Mouse (Mus musculus) heart, postnatal 14 days (tissue): Measurements from ENCODE around the gene Plau. TPM values are rescaled to one million over a fixed set of nuclear protein-coding genes. Genes with fewer than 3 reads are reported as not detected.

Experiments used
- DNase-seq, 2 experiments: peaks; one replicate each; pipeline ENCODE4 v3.0.0; 2021 to 2022
- intact Hi-C: fragments of 180-260 bp; cut with DNase I; formaldehyde crosslinking; loops from one replicate; pipeline ENCODE4 v1.15.1; 2025
- long read RNA-seq, 2 experiments: library from polyadenylated mRNA; stranded (forward); transcript quantifications; one replicate each; pipeline ENCODE4 v2.0.0; 2021
- total RNA-seq, 2 experiments: library from RNA; stranded (reverse); gene quantifications; 2 replicates each; pipeline ENCODE4 v1.2.3; 2021

The Plau gene
- 1 to 10 TPM; 5.7 to 6.1 TPM for total RNA-seq
- long read RNA-seq, experiment 1: 0 reads
- long read RNA-seq, experiment 2, partial matches to known transcripts: 0 of 1 reads
- long read RNA-seq, experiment 2, other reads (novel, unspliced or antisense): 0 of 1 reads

DNA sequence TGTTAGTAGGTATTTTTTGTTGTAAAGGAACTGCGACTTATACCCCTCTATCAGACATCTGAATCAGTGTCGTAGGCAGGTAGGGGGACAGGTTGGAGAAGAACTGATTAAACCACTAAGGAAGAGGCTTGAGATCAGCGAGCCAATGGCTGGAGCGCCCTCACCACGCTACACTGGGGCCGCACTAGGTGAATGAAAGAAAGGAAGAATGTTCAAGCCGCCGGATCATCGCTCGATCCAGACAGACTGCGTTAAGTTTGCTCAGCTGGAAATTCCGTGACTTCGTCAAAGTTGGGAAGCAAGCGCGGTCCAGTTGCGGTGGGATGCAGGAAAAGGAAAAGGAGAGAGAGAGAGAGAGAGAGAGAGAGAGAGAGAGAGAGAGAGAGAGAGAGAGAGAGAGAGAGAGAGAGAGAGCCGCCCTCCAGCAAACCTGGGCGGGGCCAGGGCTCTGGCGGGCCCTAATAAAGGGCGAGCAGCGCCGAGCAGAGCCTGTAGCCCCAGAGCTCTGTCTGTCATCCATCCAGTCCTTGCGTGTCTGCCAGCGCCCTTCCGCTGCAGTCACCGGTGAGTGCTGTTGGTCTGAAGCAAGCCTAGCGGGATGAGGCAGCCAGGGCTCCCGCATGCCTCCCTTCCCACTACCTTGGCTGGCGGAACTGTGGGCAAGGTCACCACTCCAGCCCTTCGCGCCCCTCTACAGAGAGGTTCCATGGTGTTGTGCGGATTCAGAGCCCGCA, at the start of gene Plau:
Gene Plau (plus strand): TSS at position 490 of the 734 bp plus-strand sequence.
- intact Hi-C loops: no loop called here
- DNase-seq: peak; percentile 75 to 81

- intact Hi-C loops: no loop called here
- no peak for DNase-seq
Observed at GRCm38 (mm10) chr14:20788151-20788550, 48.3 kb upstream of the Plau start.

DNA sequence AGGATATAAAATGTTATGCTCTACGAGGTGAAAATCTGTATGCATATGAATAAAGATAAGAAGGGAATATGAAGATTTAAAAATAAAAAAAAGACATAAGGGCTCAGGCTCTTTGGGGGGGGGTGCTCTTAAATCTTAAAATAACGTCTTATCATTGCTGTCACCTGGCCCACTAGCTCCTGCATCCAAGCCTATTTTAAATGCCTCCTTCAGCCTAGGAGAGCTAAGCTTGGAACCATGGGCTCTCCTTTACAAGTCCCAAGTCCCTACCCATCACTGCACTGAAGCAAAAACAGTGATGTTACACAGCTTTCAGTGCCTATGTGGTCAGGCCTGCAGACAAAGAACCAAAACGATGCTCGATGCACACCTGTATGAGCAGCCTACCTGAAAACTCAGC, 46.9 kb upstream of the Plau start:
- DNase-seq: no peak
- intact Hi-C loops: no loop called here

DNA sequence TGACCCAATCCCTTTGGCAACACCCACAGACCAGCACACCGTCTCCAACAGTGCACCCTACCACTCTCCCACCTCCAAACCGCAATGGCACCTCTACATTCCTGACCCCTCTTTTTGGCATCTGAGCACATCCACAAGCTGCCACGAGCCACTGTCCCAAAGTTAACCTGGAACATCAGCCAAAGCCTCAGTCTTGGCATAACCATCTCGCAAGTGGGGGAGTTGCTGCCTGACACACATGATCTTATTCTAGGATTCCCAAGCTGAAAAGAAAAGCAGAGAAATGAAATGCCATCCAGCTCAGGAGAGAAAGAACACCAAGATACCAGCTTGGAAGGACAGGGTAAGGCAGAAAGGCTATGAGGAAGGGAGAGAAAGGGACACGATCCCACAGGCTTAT, 46.0 kb upstream of the Plau start:
- intact Hi-C loops: no loop called here
- DNase-seq: no peak

DNA sequence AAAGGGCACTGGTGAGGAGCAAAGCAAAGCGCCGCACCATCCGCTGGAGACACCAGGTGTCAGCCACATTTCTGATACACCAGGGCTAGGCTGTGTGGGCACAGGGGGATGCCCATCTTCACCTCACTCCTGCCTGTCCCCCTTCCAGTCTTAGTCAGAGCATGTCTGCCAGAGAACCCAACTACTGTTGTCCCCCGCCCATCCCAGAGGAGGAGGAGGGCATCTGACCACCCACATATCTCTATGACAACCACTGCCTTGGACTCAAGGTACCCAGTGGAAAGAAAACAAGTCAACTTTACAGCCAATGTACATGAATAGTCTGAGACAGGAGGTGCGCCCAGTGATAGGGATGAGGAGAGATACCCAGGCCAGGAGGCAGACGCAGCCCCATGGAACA, 45.5 kb upstream of the Plau start:
- intact Hi-C loops: no loop called here
- DNase-seq: no peak

- no peak for DNase-seq
- intact Hi-C loops: no loop called here
Observed at GRCm38 (mm10) chr14:20791511-20792242, 44.8 kb upstream of the Plau start.

GRCm38 (mm10) chr14:20792243-20792921, 44.1 kb upstream of the Plau start:
- intact Hi-C loops: no loop called here
- no peak for DNase-seq

GRCm38 (mm10) chr14:20792922-20793757, 43.3 kb upstream of the Plau start:
- intact Hi-C loops: no loop called here
- DNase-seq: peak; percentile 45 to 50

GRCm38 (mm10) chr14:20793758-20794531, 42.5 kb upstream of the Plau start, which contains the start of gene Camk2g:
Gene Camk2g, minus strand, starts transcription at chr14:20794088.
- DNase-seq: peak; percentile 87
- intact Hi-C loops: no loop called here

DNA sequence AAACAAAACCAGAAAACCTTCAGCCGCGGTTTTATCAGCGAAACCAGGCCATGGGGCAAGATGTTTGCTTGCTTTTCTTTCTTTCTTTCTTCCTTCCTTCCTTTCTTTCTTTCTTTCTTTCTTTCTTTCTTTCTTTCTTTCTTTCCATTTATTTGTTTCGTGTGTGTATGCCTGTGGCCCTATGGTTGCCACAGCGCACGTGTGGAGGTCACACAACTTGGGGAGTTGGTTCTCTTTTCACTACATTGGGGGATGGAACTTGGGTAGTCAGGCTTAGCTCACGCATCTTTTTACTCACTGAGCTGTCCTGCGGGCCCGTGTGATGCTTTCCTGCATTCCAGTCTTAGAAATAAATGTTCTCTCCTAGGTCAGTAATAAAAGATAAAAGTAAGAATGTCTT, 41.9 kb upstream of the Plau start:
- DNase-seq: no peak
- intact Hi-C loops: no loop called here

DNA sequence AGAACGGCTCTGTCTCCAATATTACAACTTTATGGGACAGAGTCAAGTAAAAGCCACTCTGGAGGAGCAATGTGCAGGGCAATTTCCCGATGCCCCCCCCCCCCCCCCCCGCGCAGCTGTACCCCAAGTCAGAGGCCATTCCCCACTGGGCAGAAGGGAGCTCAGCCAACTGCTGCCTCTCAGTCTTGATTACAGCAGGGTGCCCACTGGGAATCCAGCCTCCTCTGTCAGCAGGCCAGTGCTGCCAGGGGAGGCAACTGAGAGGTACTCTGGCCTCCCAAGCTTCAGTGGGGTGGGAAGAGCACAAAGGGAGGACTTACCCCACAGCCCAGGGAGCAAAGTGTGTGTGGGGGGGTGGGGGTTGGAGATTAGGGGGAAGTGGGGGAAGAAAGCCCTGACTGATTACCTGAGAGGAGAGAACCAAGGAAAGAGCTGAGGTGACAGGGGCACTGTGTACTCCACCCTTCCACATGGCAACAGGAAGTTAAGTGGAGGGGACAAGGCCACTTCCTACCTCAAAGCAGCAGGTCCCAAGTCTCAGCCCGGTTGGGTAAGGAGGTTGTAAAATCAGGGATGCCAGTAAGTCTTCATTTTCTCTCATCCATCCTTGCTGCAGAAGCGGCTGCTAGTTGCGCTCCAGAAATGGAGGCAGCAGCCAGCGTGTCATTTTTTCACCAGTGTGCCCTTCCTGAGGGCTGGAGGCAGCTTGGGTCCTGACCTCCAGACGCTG, 40.9 kb upstream of the Plau start:
- DNase-seq: no peak
- intact Hi-C loops: no loop called here

DNA sequence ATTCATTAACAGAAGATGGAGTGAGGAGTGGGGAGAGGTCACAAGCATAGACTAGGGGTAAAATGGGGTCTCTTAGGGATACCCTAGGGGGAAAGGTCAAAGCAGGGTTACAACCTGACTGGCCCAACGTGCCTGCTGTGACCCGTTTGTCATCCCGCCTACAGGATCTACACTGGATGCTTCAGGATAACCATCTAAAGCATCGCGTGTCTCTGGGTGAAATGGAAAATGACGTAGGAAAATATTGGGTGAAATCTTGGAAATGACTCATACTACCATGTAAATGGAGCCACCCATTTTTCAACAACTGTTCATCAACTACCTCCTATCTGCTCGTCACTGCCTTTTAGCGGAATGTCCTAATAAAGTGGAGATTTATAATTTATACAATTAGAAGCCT, 40.3 kb upstream of the Plau start:
- no peak for DNase-seq
- intact Hi-C loops: no loop called here

GRCm38 (mm10) chr14:20796643-20797042, 39.8 kb upstream of the Plau start:
- no peak for DNase-seq
- intact Hi-C loops: no loop called here

GRCm38 (mm10) chr14:20798300-20798699, 38.2 kb upstream of the Plau start:
- intact Hi-C loops: loop anchor here (1.0 kb wide), 1 partner anchor 32 kb away; no protein-coding TSS in a partner anchor
- no peak for DNase-seq

GRCm38 (mm10) chr14:20798761-20799160, 37.7 kb upstream of the Plau start:
- intact Hi-C loops: loop anchor here (1.0 kb wide), 1 partner anchor 32 kb away; no protein-coding TSS in a partner anchor
- DNase-seq: peak; percentile 93 to 95

DNA sequence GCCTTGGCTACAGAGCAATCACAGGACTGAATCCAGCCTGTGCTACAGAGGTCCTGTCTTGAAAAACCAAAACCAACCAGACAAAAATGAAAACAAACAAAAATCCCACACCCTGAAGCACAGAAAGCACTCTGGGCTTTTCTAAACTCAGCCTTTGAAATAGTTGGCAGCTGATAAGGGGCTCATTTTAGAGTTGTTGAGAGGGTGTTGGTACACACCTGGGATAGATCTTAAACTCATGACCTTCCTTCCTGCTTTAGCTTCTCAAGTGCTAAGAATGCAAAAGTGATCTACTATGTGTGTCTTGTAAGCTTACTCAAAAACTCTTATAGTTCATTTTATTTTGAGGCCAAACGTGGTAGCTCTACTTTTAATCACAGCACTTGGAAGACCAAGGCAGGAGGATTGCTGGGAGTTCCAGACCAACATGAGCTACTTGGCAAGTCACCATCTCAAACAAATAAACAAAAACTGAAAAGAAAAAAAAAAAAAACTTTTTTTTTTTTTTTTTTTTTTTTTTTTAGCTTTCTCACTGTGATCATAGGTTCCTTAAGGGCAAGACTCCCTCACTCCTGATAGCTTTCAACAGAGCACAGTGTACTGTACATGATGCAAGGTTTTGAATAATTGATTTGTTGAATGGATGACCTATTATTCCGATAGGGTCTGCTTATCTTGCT, 33.4 kb upstream of the Plau start:
- DNase-seq: no peak
- intact Hi-C loops: loop anchor here (1.0 to 10.0 kb wide), 4 partner anchors 70 to 312 kb away; no protein-coding TSS in a partner anchor

DNA sequence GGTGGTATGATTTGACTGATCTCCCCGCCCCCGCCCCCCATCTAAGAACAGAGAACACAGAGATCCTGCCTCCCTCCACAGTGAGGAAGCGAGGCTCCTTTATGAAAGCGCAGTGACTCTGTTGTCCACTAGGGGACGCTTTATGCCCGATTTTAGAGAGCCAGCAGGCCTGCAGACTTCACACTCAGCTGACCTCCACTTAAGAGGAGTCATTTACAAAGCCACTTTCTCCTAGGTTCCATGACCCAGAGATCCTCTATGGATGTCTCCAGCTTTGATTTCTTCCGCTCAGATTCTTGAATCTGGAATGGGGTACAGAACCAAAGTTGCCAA, 32.9 kb upstream of the Plau start:
- peak; percentile 76 to 86 for DNase-seq
- intact Hi-C loops: loop anchor here (1.0 to 10.0 kb wide), 4 partner anchors 70 to 311 kb away; no protein-coding TSS in a partner anchor

DNA sequence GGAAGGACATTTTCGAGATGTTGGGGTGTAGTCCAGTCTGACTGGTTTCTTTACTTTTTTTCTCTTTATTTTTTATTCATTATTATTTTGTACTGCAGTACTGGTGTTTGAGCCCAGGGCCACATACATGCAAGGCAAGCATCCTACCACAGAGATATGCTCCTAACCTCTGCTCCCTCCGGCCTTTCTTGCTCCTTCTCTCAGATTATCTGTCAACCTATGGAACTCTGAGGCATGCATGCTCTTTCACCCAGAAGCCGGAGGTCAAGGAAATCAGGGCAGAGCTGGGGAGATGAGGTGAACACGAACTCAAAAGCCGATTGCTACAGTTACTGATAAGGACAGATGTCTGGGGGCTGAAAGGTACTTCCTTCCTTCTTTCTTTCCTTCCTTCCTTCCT, 32.0 kb upstream of the Plau start:
- intact Hi-C loops: loop anchor here (5.0 to 10.0 kb wide), 2 partner anchors 218 to 310 kb away; no protein-coding TSS in a partner anchor
- DNase-seq: no peak
